Mouse (Mus musculus): Measurements from ENCODE around the gene Trp53inp2.

Trp53inp2 gene

GRCm38 (mm10) chr2:155380261-155381059 lies at the start of gene Trp53inp2:
TSS of gene Trp53inp2 (plus strand) at chr2:155381059.
- no peak for DNase-seq

DNA sequence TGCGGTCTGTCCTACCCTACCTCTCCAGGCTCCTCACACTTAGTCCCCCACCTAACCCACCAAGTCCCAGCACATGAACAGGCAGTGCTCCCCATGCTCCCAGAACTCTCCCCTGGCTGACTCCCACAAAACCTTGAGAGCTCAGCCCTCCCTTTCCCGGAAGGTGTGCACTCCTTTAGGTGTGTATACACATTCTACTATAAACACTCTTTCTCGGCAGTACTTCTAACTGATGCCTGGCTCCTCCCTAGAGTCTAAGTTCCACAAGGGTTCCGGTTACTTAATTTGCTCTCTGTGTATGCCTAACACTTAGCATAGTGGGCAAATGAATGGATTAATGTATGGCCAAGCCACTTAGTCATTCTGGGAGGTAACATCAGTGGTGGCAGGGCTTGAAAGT lies 49.5 kb upstream of the Trp53inp2 start:
- no peak for DNase-seq

DNA sequence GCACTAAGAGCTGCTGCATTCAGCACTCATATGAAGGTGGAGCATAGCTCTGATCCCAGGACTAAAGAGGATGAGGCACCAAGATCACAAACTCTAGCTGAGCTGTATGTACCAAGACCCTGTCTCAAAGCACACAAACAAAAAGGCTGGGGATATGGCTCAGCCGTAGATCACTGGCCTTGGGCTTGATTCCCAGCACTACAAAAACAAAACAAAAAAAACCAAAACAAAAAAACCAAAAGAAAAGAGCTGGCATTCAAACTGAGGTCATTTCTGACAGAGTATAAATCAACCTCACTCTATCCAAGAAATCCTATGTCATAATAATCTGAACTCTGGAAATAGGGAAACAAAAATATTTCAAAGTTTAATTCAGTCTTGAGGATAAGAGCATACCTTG lies 47.4 kb upstream of the Trp53inp2 start:
- DNase-seq, result no peak

DNA sequence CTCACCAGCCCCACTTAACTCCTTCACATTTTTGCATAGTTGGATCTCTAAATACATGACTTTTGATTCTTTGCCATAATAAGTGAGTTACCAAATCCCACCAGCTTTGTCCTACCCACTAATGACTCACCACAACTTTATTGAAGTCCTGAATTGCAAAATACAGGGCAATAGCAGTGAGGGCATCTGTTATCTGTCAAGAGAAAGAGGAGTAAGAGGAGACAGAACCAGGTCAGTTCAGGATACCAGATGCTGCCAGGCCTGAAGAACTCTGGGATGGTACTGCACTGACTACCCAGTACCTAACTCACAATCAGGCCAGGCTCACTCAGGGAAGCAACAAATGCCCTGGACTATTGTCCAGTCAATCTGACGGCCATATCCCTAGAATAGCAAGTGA lies 45.6 kb upstream of the Trp53inp2 start:
- no peak for DNase-seq

- DNase-seq, result no peak
Observed at GRCm38 (mm10) chr2:155336254-155336653, 44.6 kb upstream of the Trp53inp2 start.

DNA sequence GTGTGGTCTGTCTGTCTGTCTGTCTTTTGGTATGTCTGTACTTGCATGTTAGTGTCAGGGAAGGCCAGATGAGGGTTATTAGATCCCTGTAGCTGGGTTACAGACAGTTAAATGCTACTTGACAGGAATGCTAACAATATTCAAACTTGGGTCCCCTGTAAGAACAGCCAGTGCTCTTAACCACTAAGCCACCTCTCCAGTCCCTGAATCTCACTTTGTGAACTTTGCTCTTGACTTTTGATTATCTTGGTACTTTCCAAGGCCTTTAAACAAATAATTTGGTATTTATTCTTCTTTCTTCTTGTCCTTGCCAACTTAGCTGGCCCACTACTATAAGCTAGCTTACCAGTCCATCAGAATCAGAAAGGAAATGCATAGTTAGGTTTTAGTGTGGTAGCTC lies 40.7 kb upstream of the Trp53inp2 start:
- DNase-seq, result no peak

- no peak for DNase-seq
Observed at GRCm38 (mm10) chr2:155346670-155347069, 34.2 kb upstream of the Trp53inp2 start.

DNA sequence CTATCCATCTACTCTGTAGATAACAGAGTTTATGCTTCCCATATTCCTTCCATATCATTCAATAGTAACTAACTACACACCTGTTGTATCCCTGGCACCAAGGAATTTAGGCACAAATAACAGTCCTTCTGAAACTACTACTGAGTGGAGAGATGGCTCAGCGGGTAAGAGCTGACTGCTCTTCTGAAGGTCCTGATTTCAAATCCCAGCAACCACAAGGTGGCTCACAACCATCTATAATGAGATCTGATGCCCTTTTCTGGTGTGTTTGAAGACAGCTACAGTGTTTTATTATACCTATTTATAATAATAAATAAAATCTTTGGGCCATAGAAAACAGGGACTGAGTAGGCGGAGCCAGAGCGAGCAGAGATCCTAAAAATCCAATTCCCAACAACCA lies 26.5 kb upstream of the Trp53inp2 start:
- no peak for DNase-seq

DNA sequence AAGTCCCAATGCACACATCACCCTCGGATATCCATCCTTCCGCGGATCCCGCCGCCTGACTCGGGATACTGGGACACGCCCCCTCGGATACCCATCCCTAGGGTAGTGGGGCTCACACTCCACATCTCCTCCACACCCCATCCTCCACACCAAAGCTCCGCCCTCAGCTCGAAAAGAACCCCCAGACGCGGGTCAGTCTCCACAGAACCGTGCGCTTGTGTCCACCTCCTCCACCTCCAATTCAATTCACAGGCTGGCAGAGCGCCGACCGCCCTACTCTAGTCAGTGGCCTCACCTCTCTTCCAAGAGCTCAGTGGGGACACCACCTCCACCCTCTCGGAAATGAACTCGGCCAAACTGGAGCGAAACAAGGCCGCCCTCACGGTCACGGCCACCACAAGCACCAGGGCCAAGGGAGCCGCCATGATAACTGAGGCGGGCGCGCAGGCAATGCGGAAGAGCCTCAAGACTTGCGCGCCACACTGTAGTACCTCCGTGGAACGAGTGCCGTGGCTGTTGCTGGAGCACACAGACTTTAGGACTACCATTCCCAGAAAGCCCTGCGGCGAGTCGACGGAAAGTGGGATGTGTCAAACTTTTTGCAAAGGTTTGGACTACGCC lies 23.8 kb upstream of the Trp53inp2 start, which contains the start of gene Pigu:
Gene Pigu (minus strand): TSS at position 460 of the 621 bp plus-strand sequence.
- peak; percentile 90 for DNase-seq

DNA sequence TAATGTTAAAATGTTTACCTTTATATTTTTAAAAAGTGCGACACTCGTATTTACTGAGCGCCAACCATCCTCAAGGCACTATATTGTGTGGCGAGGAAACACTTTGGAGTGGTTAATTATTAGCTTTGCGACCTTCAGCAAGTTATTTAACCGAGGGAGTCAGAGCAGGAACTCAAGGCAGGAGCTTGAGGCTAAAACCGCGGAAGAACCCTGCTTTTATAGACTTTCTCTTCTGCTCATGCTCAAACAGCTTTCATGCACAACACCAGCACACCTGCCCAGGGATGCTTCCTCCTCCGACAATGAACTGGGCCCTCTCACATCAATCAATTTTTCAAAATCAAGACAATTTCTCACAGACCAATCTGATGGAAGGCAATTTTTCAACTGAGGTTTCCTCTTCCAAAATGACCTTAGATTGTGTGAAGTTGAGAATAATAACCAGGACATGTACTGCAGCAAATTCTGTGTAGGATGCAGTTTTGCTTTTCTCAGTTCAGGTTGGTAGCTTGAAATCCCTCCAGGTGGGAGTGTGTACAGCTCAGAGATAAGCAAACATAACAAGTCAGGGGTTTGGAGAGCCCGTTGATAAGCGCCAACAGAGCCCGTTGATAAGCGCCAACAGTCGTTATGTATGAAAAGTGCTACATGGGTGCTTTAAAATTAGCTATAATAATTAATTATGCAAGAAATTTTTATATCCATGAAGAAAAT lies 23.0 kb upstream of the Trp53inp2 start:
- DNase-seq, result peak; percentile 10

DNA sequence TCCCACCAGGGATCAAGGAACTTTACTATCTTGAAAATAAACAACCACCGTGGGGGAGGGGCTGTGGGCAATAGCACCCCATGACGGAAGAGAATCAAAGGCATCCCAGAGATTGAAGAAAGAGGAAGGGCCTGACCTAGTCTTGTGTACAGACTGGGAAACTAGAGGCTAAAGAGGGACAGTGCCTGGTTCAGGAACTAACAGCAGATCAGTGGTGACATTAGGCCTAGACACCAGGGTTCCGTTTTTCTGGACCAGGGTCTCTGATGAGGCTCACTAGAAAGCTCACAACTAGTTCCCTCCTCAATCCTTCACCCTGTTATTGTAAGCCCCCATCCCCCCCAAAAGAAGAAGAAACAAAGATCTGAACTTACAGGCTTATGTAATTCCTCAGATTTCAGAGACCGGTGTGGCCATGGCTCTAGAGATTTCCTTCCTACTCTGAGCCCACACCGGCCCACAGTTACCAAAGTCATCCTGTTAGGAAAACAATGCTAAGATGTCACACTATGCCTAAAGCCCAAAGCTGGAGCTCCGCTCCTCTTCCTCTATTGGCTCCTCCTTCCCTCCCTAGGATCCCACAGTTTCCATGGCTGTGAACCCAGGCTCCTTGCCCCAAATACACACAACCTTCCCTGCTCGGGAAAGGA lies 13.1 kb upstream of the Trp53inp2 start:
- DNase-seq, result no peak

DNA sequence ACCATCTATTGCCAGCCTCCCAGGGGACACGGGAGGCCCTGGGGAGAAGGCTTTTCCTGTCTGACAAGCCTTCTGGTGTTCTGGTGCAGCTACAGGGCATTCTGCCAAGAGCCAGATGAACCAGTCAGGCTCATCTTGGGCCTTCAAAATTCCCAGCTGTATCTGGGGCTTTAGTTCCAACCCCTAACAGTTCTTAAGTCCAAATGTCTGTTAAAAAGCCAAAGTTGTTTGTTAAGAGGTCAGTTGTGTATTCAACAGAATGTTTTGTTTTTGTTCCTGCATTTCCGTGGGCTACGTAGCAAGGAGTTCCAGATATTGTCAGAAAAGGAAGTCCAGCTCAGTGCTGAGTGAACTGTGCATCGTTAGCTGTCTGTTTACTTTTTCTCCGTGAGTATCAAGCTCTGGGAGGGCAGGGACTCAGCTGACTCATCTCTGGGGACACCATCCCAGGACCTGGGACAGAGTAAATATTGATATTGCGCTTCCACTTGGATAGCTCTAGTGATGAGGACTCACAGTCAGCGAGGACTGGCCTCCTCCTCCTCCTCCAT lies 11.5 kb upstream of the Trp53inp2 start:
- no peak for DNase-seq

- no peak for DNase-seq
Observed at GRCm38 (mm10) chr2:155372451-155372850, 8.4 kb upstream of the Trp53inp2 start.

DNA sequence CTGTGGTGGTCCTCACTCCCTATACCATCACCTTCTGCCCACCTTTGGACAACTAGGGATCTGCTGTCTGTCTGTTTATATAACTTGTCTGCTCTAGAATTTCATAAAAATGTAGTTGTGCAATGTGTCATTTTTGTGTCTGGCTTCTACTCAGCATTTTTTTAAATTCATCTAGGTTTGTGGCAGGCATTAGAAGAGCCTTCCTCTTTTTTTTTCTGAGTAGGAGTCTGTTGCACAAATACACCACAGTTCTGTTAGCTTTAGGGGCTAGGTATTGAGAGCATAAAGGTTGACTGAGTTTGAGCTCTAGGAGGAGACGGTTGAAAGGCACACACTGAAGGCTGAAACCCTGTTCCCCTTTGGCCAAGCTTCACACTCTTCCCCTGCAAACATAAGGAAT lies 7.6 kb upstream of the Trp53inp2 start:
- DNase-seq, result no peak

GRCm38 (mm10) chr2:155373886-155374285 lies 7.0 kb upstream of the Trp53inp2 start:
- no peak for DNase-seq

- DNase-seq, result no peak
Observed at GRCm38 (mm10) chr2:155374521-155374920, 6.3 kb upstream of the Trp53inp2 start.

DNA sequence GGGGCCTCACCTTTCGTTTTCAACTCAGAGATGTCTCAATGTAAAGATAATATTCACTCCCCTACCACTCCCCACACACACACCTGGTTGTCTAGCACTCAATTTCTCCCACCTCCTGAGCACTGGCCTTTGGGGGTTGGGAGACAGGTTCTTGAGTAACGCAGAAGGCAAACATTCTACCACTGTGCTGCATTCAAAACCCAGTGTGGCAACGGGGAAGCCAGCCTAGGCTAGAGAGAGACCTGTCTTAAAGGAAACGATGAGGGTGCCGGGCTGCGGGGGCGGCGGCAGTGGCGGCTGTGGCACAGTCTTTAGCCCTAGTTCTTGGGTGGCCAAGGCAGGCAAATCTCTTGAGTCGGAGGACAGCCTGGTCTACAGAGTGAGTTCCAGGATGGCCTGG lies 4.7 kb upstream of the Trp53inp2 start:
- no peak for DNase-seq

GRCm38 (mm10) chr2:155381060-155381437 lies 190 bp downstream of the Trp53inp2 start:
- DNase-seq, result no peak

GRCm38 (mm10) chr2:155381643-155382331 lies 928 bp downstream of the Trp53inp2 start:
- peak; percentile 98 for DNase-seq

GRCm38 (mm10) chr2:155382332-155382700 lies 1.5 kb downstream of the Trp53inp2 start:
- DNase-seq, result no peak

GRCm38 (mm10) chr2:155382791-155383438 lies 2.1 kb downstream of the Trp53inp2 start:
- no peak for DNase-seq

DNA sequence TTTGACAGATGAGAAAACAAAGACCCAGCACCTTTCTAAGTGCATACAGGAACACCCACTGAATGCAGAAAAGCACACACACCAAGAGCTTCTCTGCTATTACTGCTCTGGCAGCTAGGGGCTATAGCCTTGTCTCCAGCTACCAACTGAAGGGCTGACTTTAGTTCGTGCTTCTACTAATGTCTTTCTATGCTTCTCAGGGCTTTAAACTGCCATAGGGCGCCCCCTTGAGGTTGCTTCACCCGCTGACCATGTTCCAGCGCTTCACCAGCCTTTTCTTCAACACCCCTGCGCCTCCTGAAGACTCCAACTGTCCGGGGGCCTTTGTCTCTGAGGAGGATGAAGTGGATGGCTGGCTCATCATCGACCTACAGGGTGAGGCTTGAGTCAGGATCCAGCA lies 4.2 kb downstream of the Trp53inp2 start:
- peak; percentile 84 for DNase-seq

All from thymus, postnatal 25 days (tissue).